Mouse (Mus musculus) bone marrow macrophage, adult 2 months (primary cell): ENCODE measurements around the gene Csf1.

Source experiments
- CTCF ChIP-seq: IDR thresholded peaks from 2 replicates; pipeline ENCODE4 v1.5.1; 2012; ENCODE audit warnings: low read depth, mild to moderate bottlenecking, low read length, moderate library complexity
- POLR2A ChIP-seq: IDR thresholded peaks from 2 replicates; pipeline ENCODE4 v1.6.1; 2012; ENCODE audit warnings: mild to moderate bottlenecking, low read depth, low read length, borderline replicate concordance

GRCm38 (mm10) chr3:107763552-107763951, 3.3 kb upstream of the Csf1 start:
- TF ChIP-seq POLR2A (no peak), CTCF (no peak)
